8 mouse cellular contexts compared by ENCODE assay signal in genomic region chr4:154958171-154958570, GRCm38 (mm10). TPM values are rescaled to one million over a fixed set of nuclear protein-coding genes. Genes with fewer than 3 reads are reported as not detected.
DNase-seq lines count a peak whose midpoint lies in the region; ATAC-seq and TF ChIP-seq lines count a peak whose summit lies in the region.

No protein-coding gene starts in this region.

- H3K4me3 ChIP-seq in lung, postnatal 0 days (ENCODE audit: low read depth, low read length), result no peak overlapping the region
- H3K4me3 ChIP-seq in forebrain, postnatal 0 days (ENCODE audit: low read depth, low read length), result no peak overlapping the region
- H3K4me3 ChIP-seq in limb, embryonic 13.5 days, result peak overlapping the region; percentile 20; the same call in 1 of the 2 replicates

- WGBS in lung, postnatal 0 days, result 3% methylated on average over 15 of the region's 15 CpGs
- WGBS in forebrain, postnatal 0 days, result 2% methylated on average over 15 of the region's 15 CpGs
- WGBS in limb, embryonic 13.5 days, result 1% methylated on average over 15 of the region's 15 CpGs

- no peak overlapping the region for H3K9ac ChIP-seq in lung, postnatal 0 days (replicated peaks; ENCODE audit: low read depth)
- H3K9ac ChIP-seq in forebrain, postnatal 0 days, result peak overlapping the region; percentile 31; the same call in 1 of the 2 replicates
- peak overlapping the region; percentile 39 for H3K9ac ChIP-seq in limb, embryonic 13.5 days

- 0 out of 2 replicates have a peak overlapping the region, but pooled peaks have one; percentile 3 for H3K4me2 ChIP-seq in lung, postnatal 0 days (replicated peaks; ENCODE audit: low read depth, low read length)
- peak overlapping the region; percentile 34 for H3K4me2 ChIP-seq in forebrain, postnatal 0 days (ENCODE audit: low read depth)
- H3K4me2 ChIP-seq in limb, embryonic 13.5 days (replicated peaks), result peak overlapping the region; percentile 54

- ATAC-seq in lung, postnatal 0 days, result no peak
- peak; percentile 66 for ATAC-seq in forebrain, postnatal 0 days
- ATAC-seq in limb, embryonic 13.5 days (ENCODE audit: low FRiP score, low read depth), result peak; percentile 71
- ATAC-seq in erythroblast, adult 5-6 weeks (replicated peaks; ENCODE audit: low FRiP score, poor library complexity, severe bottlenecking), result no peak

- H3K9me3 ChIP-seq in lung, postnatal 0 days (ENCODE audit: low read length), result no peaks in the 10 kb centered on the region
- H3K9me3 ChIP-seq in forebrain, postnatal 0 days (ENCODE audit: low read length), result no peaks in the 10 kb centered on the region
- no peaks in the 10 kb centered on the region for H3K9me3 ChIP-seq in limb, embryonic 13.5 days

- TF ChIP-seq CTCF in lung, postnatal 0 days (IDR thresholded peaks at IDR 0.05), result no peak
- TF ChIP-seq CTCF in forebrain, postnatal 0 days (IDR thresholded peaks at IDR 0.05; ENCODE audit: low read depth), result no peak

- no peaks in the 10 kb centered on the region for H3K36me3 ChIP-seq in lung, postnatal 0 days (ENCODE audit: insufficient read depth, low read length)
- no peaks in the 10 kb centered on the region for H3K36me3 ChIP-seq in forebrain, postnatal 0 days (ENCODE audit: insufficient read depth)
- H3K36me3 ChIP-seq in limb, embryonic 13.5 days, result no peaks in the 10 kb centered on the region

- peaks cover 61% of the 10 kb centered on the region for H3K27me3 ChIP-seq in lung, postnatal 0 days (replicated peaks; ENCODE audit: insufficient read depth, low read length)
- H3K27me3 ChIP-seq in forebrain, postnatal 0 days (ENCODE audit: insufficient read depth, low read length), result no peaks in the 10 kb centered on the region
- H3K27me3 ChIP-seq in limb, embryonic 13.5 days, result peaks cover 95% of the 10 kb centered on the region

- no peak for DNase-seq in lung, postnatal 0 days (ENCODE audit: low spot score)
- DNase-seq in lung, adult 18-20 months, result no peak
- DNase-seq in cerebellum, adult 9-11 months, result peak; percentile 81
- peak; percentile 82 for DNase-seq in forebrain, postnatal 0 days
- peak; percentile 57 for DNase-seq in right cerebral cortex, adult 18-20 months
- no peak for DNase-seq in spleen, postnatal 14 days (ENCODE audit: low spot score in 2 of 2)

- H3K27ac ChIP-seq in lung, postnatal 0 days (ENCODE audit: low read length), result no peak overlapping the region
- no peak overlapping the region for H3K27ac ChIP-seq in forebrain, postnatal 0 days (ENCODE audit: low read depth, low read length)
- H3K27ac ChIP-seq in limb, embryonic 13.5 days, result no peak overlapping the region; the same call in 1 of the 2 replicates

- H3K4me1 ChIP-seq in lung, postnatal 0 days (ENCODE audit: insufficient read depth, low read depth, low read length), result no peaks in the 10 kb centered on the region
- peaks cover 31% of the 10 kb centered on the region for H3K4me1 ChIP-seq in forebrain, postnatal 0 days (ENCODE audit: insufficient read depth)
- peaks cover 54% of the 10 kb centered on the region for H3K4me1 ChIP-seq in limb, embryonic 13.5 days

- no peak for TF ChIP-seq EP300 in lung, postnatal 0 days (IDR thresholded peaks at IDR 0.05)

RNA-seq across cellular contexts. Expression of gene Hes5, which starts 2.6 kb away (rescaled TPM):
- polyA plus RNA-seq in lung, postnatal 0 days (2015; fragmentation: Nextera tagmentation; extraction: Ambion mirVana), result 0.10 TPM in 1 of 2 replicates, not detected in the other
- total RNA-seq in forebrain, postnatal 0 days (2014; rRNA removed), result 92.2 and 100 TPM in 2 replicates
- 107 and 120 TPM in 2 replicates for polyA plus RNA-seq in forebrain, postnatal 0 days (2015; fragmentation: Nextera tagmentation; extraction: Ambion mirVana)
- polyA plus RNA-seq in limb, embryonic 13.5 days (2015; fragmentation: Nextera tagmentation; extraction: Ambion mirVana), result 0.94 and 2.3 TPM in 2 replicates
- total RNA-seq in erythroblast, adult 5-6 weeks (2015; ENCODE audit: low replicate concordance), result not detected in 2 replicates
- total RNA-seq in erythroblast, adult 5-6 weeks (2017; ENCODE audit: low replicate concordance), result not detected in 2 replicates

RNA-seq across cellular contexts. Expression of gene Pank4, which starts 5.8 kb away (rescaled TPM):
- 20.5 and 23.0 TPM in 2 replicates for polyA plus RNA-seq in lung, postnatal 0 days (2015; fragmentation: Nextera tagmentation; extraction: Ambion mirVana)
- 39.7 and 40.0 TPM in 2 replicates for total RNA-seq in forebrain, postnatal 0 days (2014; rRNA removed)
- polyA plus RNA-seq in forebrain, postnatal 0 days (2015; fragmentation: Nextera tagmentation; extraction: Ambion mirVana), result 20.4 and 22.6 TPM in 2 replicates
- 46.0 and 48.2 TPM in 2 replicates for polyA plus RNA-seq in limb, embryonic 13.5 days (2015; fragmentation: Nextera tagmentation; extraction: Ambion mirVana)
- 11.7 and 19.6 TPM in 2 replicates for total RNA-seq in erythroblast, adult 5-6 weeks (2015; ENCODE audit: low replicate concordance)
- total RNA-seq in erythroblast, adult 5-6 weeks (2017; ENCODE audit: low replicate concordance), result 11.1 and 11.2 TPM in 2 replicates

RNA-seq across cellular contexts. Expression of gene Tnfrsf14, which starts 29.8 kb away (rescaled TPM):
- 1.5 and 2.1 TPM in 2 replicates for polyA plus RNA-seq in lung, postnatal 0 days (2015; fragmentation: Nextera tagmentation; extraction: Ambion mirVana)
- total RNA-seq in forebrain, postnatal 0 days (2014; rRNA removed), result 2.6 TPM in 1 of 2 replicates, not detected in the other
- not detected in 2 replicates for polyA plus RNA-seq in forebrain, postnatal 0 days (2015; fragmentation: Nextera tagmentation; extraction: Ambion mirVana)
- polyA plus RNA-seq in limb, embryonic 13.5 days (2015; fragmentation: Nextera tagmentation; extraction: Ambion mirVana), result 1.2 and 1.8 TPM in 2 replicates
- 634 and 677 TPM in 2 replicates for total RNA-seq in erythroblast, adult 5-6 weeks (2015; ENCODE audit: low replicate concordance)
- 775 and 846 TPM in 2 replicates for total RNA-seq in erythroblast, adult 5-6 weeks (2017; ENCODE audit: low replicate concordance)

RNA-seq across cellular contexts. Expression of gene Fam213b, which starts 59.2 kb away (rescaled TPM):
- polyA plus RNA-seq in lung, postnatal 0 days (2015; fragmentation: Nextera tagmentation; extraction: Ambion mirVana), result 16.8 and 18.9 TPM in 2 replicates
- 30.8 and 41.2 TPM in 2 replicates for total RNA-seq in forebrain, postnatal 0 days (2014; rRNA removed)
- polyA plus RNA-seq in forebrain, postnatal 0 days (2015; fragmentation: Nextera tagmentation; extraction: Ambion mirVana), result 59.7 and 62.1 TPM in 2 replicates
- 44.3 and 45.1 TPM in 2 replicates for polyA plus RNA-seq in limb, embryonic 13.5 days (2015; fragmentation: Nextera tagmentation; extraction: Ambion mirVana)
- 3.6 and 8.8 TPM in 2 replicates for total RNA-seq in erythroblast, adult 5-6 weeks (2015; ENCODE audit: low replicate concordance)
- total RNA-seq in erythroblast, adult 5-6 weeks (2017; ENCODE audit: low replicate concordance), result 2.3 and 2.5 TPM in 2 replicates

Comparison
In these comparisons a context has a peak if more than half of its experiments do, and no peak if none do; other contexts are left out.
1. ATAC-seq: peak in forebrain, postnatal 0 days (single experiment) and limb, embryonic 13.5 days (single experiment); none in lung, postnatal 0 days (single experiment) and erythroblast, adult 5-6 weeks (single experiment).
2. DNase-seq: peak in cerebellum, adult 9-11 months (single experiment), forebrain, postnatal 0 days (single experiment) and right cerebral cortex, adult 18-20 months (single experiment); none in lung, postnatal 0 days (single experiment), lung, adult 18-20 months (0 of 2) and spleen, postnatal 14 days (0 of 2).
3. H3K4me2 ChIP-seq: peak in every context shown above with its lines; median percentile 54 in limb, embryonic 13.5 days; 34 in forebrain, postnatal 0 days; 3 in lung, postnatal 0 days.
4. RNA of gene Hes5, which starts 2.6 kb away (polyA plus RNA-seq): 107 to 120 TPM in forebrain, postnatal 0 days; 0.94 to 2.3 TPM in limb, embryonic 13.5 days and 0.10 TPM in lung, postnatal 0 days; every median in the first group is over 10 times any median in the second.